Mouse (Mus musculus): ENCODE measurements around the gene Gm20422. TPM values are rescaled to one million over a fixed set of nuclear protein-coding genes. Genes with fewer than 3 reads are reported as not detected.
A peak's percentile ranks its signal among the peaks of the same experiment; 100 is the strongest.

The Gm20422 gene
- polyA plus RNA-seq, 1 experiment from 2014 or later, result 0.86 TPM

DNA sequence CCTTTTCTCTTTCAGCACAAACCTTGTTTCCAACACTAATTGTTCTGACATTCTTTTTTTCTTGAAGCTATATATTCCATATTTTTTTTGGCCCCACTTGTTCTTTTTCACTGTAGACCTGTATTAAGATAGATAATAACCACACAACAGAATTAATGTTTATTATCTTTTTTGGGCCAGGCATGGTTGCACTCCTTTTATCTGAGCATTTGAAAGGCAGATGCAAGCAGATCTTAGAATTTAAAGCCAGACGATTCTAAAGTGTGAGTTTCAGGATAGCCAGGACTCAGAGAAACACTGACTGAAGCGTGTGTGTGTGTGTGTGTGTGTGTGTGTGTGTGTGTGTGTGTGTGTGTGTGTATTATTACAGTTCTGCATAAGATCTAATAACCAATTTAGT, 22.2 kb downstream of the Gm20422 start:
- Histone ChIP-seq H3K4me1 (ENCODE audit: control insufficient read depth, insufficient read depth, low read length) (peaks cover 5% of the 10 kb centered on the region), H3K4me2 (ENCODE audit: low read depth, low read length) (no peak overlapping the region), H3K4me3 (ENCODE audit: low read depth, low read length) (no peak overlapping the region), H3K27me3 (ENCODE audit: control insufficient read depth, insufficient read depth, low read length) (no peaks in the 10 kb centered on the region), H3K9ac (replicated peaks; ENCODE audit: low read depth, low read length) (no peak overlapping the region), H3K27ac (ENCODE audit: low read depth, low read length) (no peak overlapping the region), H3K9me3 (ENCODE audit: control insufficient read depth, low read length) (no peaks in the 10 kb centered on the region), H3K36me3 (ENCODE audit: control insufficient read depth, insufficient read depth, low read length) (peaks cover 10% of the 10 kb centered on the region; the same call in 1 of the 2 replicates)
- 95% methylated on average over 2 of the region's 2 CpGs for WGBS
- no peak for ATAC-seq (ENCODE audit: low read depth)

- Histone ChIP-seq H3K9me3 (ENCODE audit: control insufficient read depth, low read length) (no peaks in the 10 kb centered on the region), H3K27ac (ENCODE audit: low read depth, low read length) (peak within 1 kb of the TSS; percentile 98), H3K4me3 (ENCODE audit: low read depth, low read length) (peak within 1 kb of the TSS; percentile 78), H3K27me3 (ENCODE audit: control insufficient read depth, insufficient read depth, low read length) (no peaks in the 10 kb centered on the region), H3K4me2 (ENCODE audit: low read depth, low read length) (peak within 1 kb of the TSS; percentile 66), H3K9ac (replicated peaks; ENCODE audit: low read depth, low read length) (peak within 1 kb of the TSS; percentile 93), H3K4me1 (ENCODE audit: control insufficient read depth, insufficient read depth, low read length) (peaks cover 5% of the 10 kb centered on the region), H3K36me3 (ENCODE audit: control insufficient read depth, insufficient read depth, low read length) (no peaks in the 10 kb centered on the region)
- peak; percentile 99 for ATAC-seq (ENCODE audit: low read depth)
- WGBS, result 3% methylated on average over 48 of the region's 48 CpGs
These were observed 24.9 kb downstream of the Gm20422 start, which contains the start of gene Zfp963 for GRCm38 (mm10) chr8:69749544-69750454. Gene Zfp963 (minus strand): TSS chr8:69749970.

DNA sequence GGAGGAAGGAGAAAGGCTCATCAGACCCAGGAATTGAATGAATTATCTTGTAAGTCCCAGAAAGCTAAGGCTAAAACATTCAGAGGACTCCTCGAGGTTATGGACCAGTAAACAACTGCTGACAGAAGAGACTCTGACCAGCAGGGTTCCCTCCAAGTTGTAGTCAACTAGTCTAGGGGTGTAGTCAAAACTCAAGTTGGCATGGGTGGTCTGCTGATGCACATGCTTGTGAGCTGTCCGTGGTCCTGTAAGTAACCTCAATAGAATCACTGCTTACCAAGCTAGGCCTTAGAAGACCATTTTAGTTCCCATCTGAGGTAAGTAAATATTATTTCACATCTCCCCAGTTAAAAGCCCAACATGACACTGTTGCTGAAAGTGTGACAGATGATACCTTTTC, 33.5 kb downstream of the Gm20422 start:
- Histone ChIP-seq H3K9ac (replicated peaks; ENCODE audit: low read depth, low read length) (no peak overlapping the region), H3K4me3 (ENCODE audit: low read depth, low read length) (no peak overlapping the region), H3K27ac (ENCODE audit: low read depth, low read length) (no peak overlapping the region), H3K4me2 (ENCODE audit: low read depth, low read length) (no peak overlapping the region), H3K27me3 (ENCODE audit: control insufficient read depth, insufficient read depth, low read length) (no peaks in the 10 kb centered on the region), H3K36me3 (ENCODE audit: control insufficient read depth, insufficient read depth, low read length) (peaks cover 8% of the 10 kb centered on the region; the same call in 1 of the 2 replicates), H3K9me3 (ENCODE audit: control insufficient read depth, low read length) (no peaks in the 10 kb centered on the region), H3K4me1 (ENCODE audit: control insufficient read depth, insufficient read depth, low read length) (no peaks in the 10 kb centered on the region)
- ATAC-seq (ENCODE audit: low read depth), result no peak
- 78% methylated on average over 2 of the region's 2 CpGs for WGBS

GRCm38 (mm10) chr8:69740763-69741162, 33.9 kb downstream of the Gm20422 start:
- H3K4me2 ChIP-seq (ENCODE audit: low read depth, low read length), result no peak overlapping the region
- H3K4me1 ChIP-seq (ENCODE audit: control insufficient read depth, insufficient read depth, low read length), result no peaks in the 10 kb centered on the region
- no peaks in the 10 kb centered on the region for H3K27me3 ChIP-seq (ENCODE audit: control insufficient read depth, insufficient read depth, low read length)
- no peak overlapping the region for H3K9ac ChIP-seq (replicated peaks; ENCODE audit: low read depth, low read length)
- no peak for ATAC-seq (ENCODE audit: low read depth)
- H3K4me3 ChIP-seq (ENCODE audit: low read depth, low read length), result no peak overlapping the region
- no peak overlapping the region for H3K27ac ChIP-seq (ENCODE audit: low read depth, low read length)
- H3K36me3 ChIP-seq (ENCODE audit: control insufficient read depth, insufficient read depth, low read length), result peaks cover 8% of the 10 kb centered on the region; the same call in 1 of the 2 replicates
- WGBS, result 88% methylated on average over 6 of the region's 6 CpGs
- no peaks in the 10 kb centered on the region for H3K9me3 ChIP-seq (ENCODE audit: control insufficient read depth, low read length)

DNA sequence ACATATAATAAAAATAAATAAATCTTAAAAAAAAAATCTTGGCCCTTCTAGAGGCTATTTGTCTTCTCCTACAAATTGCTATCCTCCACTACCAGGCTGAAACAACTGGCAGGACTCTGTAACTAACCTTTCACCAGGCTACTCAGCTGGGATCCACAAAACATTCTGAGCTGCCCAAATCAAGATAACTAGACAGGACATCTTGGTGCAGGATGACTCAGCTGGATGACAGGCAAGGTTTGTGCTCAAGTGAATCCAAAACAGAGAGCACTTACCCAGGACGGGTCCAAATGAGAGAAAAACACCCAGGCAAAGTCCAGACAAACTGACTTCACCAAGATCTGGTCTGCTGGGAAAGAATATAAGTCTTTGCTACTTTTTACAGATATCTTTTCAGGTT, 39.2 kb downstream of the Gm20422 start:
- Histone ChIP-seq H3K4me3 (ENCODE audit: low read depth, low read length) (no peak overlapping the region), H3K9ac (replicated peaks; ENCODE audit: low read depth, low read length) (no peak overlapping the region), H3K27me3 (ENCODE audit: control insufficient read depth, insufficient read depth, low read length) (no peaks in the 10 kb centered on the region), H3K4me2 (ENCODE audit: low read depth, low read length) (no peak overlapping the region), H3K4me1 (ENCODE audit: control insufficient read depth, insufficient read depth, low read length) (no peaks in the 10 kb centered on the region), H3K36me3 (ENCODE audit: control insufficient read depth, insufficient read depth, low read length) (no peaks in the 10 kb centered on the region), H3K27ac (ENCODE audit: low read depth, low read length) (no peak overlapping the region), H3K9me3 (ENCODE audit: control insufficient read depth, low read length) (no peaks in the 10 kb centered on the region)
- WGBS, result 77% methylated on average over 1 of the region's 1 CpGs
- no peak for ATAC-seq (ENCODE audit: low read depth)

DNA sequence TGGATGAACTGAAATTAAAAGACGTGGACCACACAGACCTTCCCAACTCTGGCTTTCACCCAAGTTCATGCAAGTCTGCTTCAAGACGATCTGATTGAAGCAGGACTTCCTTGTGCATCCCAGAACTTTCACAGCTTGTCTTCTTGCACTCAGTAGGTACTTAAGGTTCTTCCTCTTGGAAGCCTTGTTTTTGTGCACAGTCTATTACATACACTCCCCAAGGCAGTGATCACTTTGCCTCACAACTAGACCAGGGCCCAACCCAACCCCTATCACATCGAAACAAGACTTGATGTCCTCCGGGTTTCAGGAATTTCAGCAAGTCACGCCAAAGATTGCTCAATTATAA, 57.5 kb downstream of the Gm20422 start:
- Histone ChIP-seq H3K4me2 (ENCODE audit: low read depth, low read length) (peak overlapping the region; percentile 53), H3K36me3 (ENCODE audit: control insufficient read depth, insufficient read depth, low read length) (no peaks in the 10 kb centered on the region), H3K27me3 (ENCODE audit: control insufficient read depth, insufficient read depth, low read length) (no peaks in the 10 kb centered on the region), H3K9ac (replicated peaks; ENCODE audit: low read depth, low read length) (no peak overlapping the region), H3K27ac (ENCODE audit: low read depth, low read length) (peak overlapping the region; percentile 46; the same call in 1 of the 2 replicates), H3K4me1 (ENCODE audit: control insufficient read depth, insufficient read depth, low read length) (peaks cover 11% of the 10 kb centered on the region), H3K9me3 (ENCODE audit: control insufficient read depth, low read length) (no peaks in the 10 kb centered on the region), H3K4me3 (ENCODE audit: low read depth, low read length) (peak overlapping the region; percentile 94; the same call in 1 of the 2 replicates)
- peak; percentile 23 for ATAC-seq (ENCODE audit: low read depth)
- WGBS, result 48% methylated on average over 5 of the region's 5 CpGs

DNA sequence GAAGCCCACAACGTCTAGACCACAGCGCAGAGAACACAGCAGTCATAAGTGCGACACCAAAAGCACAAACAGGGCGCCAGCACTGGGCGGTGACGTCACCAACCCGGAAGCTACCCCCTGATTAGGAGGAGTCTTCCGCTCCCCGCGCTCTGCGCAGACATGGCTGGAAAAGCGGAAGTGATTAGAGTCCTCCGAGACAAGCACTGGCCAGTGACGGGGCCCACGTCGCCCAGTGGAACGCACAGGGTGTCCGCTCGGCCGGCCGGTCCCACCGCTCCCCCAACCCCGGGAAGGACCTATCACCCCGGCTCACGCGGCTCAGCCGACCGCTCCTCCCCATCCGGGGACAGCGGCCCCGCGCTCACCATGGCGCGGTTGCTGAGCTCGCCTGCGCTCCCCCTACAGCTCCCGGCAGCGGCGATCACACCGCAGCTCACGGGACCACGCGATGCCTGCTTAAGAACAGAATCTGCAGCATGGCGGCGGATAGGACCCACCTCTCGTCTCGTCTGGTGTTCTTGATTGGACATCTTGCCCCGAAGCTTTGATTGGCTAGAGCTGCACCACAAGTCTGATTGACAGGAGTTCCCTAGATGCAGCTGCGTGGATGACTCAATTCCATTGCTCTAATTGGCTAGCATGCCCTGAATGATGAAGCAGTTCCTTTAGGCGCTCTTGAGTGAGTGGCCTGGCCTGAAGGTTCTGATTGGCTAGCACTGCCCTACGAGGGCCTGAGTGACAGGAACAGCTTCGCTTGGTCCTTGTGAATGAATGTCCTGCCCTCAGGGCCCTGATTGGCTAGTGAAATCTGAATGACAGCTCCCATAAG, 58.1 kb downstream of the Gm20422 start:
- H3K4me2 ChIP-seq (ENCODE audit: low read depth, low read length), result peak overlapping the region; percentile 53
- peak overlapping the region; percentile 100 for H3K27ac ChIP-seq (ENCODE audit: low read depth, low read length)
- H3K4me3 ChIP-seq (ENCODE audit: low read depth, low read length), result peak overlapping the region; percentile 94
- under 1% methylated on average over 49 of the region's 52 CpGs for WGBS
- no peaks in the 10 kb centered on the region for H3K9me3 ChIP-seq (ENCODE audit: control insufficient read depth, low read length)
- peak overlapping the region; percentile 93 for H3K9ac ChIP-seq (replicated peaks; ENCODE audit: low read depth, low read length)
- peak; percentile 99 for ATAC-seq (ENCODE audit: low read depth)
- peaks cover 11% of the 10 kb centered on the region for H3K4me1 ChIP-seq (ENCODE audit: control insufficient read depth, insufficient read depth, low read length)
- no peaks in the 10 kb centered on the region for H3K36me3 ChIP-seq (ENCODE audit: control insufficient read depth, insufficient read depth, low read length)
- H3K27me3 ChIP-seq (ENCODE audit: control insufficient read depth, insufficient read depth, low read length), result no peaks in the 10 kb centered on the region

- Histone ChIP-seq H3K9ac (replicated peaks; ENCODE audit: low read depth, low read length) (peak overlapping the region; percentile 37; the same call in 1 of the 2 replicates), H3K9me3 (ENCODE audit: control insufficient read depth, low read length) (no peaks in the 10 kb centered on the region), H3K4me3 (ENCODE audit: low read depth, low read length) (peak overlapping the region; percentile 94), H3K27me3 (ENCODE audit: control insufficient read depth, insufficient read depth, low read length) (no peaks in the 10 kb centered on the region), H3K36me3 (ENCODE audit: control insufficient read depth, insufficient read depth, low read length) (no peaks in the 10 kb centered on the region), H3K4me1 (ENCODE audit: control insufficient read depth, insufficient read depth, low read length) (peaks cover 11% of the 10 kb centered on the region), H3K4me2 (ENCODE audit: low read depth, low read length) (peak overlapping the region; percentile 53), H3K27ac (ENCODE audit: low read depth, low read length) (no peak overlapping the region)
- ATAC-seq (ENCODE audit: low read depth), result no peak
- 84% methylated on average over 6 of the region's 6 CpGs for WGBS
These were observed 59.3 kb downstream of the Gm20422 start for GRCm38 (mm10) chr8:69715366-69715765.

Data from neural tube, embryonic 14.5 days (tissue).